Mouse (Mus musculus) c-Kit-positive CD71-positive TER-119-negative erythroid progenitor cells, embryonic 14.5 days (primary cell): ENCODE data around the gene Aox2.

ENCODE experiments used
- DNase-seq: peaks from one replicate; pipeline ENCODE4 v3.0.0-alpha.2; 2013; ENCODE audit warnings: low read depth

Gene Aox2

DNA sequence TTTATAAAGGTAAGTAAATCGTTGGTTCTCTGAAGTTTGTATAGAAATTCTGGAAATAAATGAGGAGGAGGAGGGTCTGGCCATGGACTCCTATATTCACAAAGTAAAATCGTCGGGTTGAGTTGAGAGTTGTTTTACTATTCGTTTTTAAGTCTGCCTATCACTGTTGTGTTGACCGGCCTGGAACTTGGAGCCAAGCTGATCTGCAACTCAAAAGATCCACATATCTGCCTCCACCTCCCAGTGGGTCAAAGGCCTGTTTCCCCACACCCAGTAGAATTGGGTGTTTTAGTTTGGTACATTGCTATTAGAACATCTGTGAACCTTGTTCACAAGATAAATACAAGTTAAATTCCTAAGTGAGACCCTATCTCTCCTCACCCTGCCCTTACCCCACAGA, 125.6 kb downstream of the Aox2 start:
- DNase-seq = no peak

DNA sequence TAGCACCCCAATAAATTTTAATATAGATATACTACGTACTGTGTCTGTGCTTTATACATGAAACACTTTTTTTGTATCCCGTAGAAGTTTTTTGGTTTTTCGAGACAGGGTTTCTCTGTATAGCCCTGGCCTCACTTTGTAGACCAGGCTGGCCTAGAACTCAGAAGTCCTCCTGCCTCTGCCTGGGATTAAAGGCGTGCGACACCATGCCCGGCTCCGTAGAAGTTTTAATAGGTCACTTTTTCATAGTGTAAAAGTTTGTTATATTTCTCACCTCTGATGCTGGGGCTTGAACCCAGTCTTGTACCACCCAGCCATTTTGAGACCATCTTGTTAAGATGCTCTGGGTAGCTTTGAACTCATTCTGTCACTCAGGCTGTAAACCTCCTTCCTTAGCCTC, 129.2 kb downstream of the Aox2 start:
- no peak for DNase-seq

GRCm38 (mm10) chr1:58408141-58408540, 130.0 kb downstream of the Aox2 start:
- DNase-seq = no peak

DNA sequence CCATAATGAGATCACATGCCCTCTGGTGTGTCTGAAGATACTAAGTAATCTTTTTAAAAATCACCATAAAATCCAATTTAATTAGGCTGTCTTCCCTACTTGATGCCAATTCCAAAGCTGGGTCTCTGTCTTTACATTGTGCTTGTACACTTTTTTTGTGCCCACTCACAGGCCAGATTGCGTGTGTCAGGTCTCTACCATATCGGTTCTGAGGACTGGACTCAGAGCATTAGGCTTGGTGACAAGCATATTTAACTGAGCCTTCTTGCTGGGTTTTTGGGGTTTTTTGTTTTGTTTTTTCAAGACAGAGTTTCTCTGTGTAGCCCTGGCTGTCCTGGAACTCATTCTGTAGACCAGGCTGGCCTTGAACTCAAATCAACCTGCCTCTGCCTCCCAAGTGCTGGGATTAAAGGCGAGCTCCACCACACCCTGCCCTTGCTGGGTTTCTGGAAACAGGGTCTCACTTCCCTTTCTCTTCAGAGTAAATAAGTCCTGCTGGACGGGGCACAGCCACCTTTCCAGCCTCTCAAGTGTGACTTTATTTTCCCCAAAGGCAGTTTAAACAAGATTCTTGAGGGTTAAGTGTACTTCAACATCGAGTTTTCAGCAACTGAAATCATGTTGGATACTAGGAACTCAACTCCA, 131.5 kb downstream of the Aox2 start:
- no peak for DNase-seq

GRCm38 (mm10) chr1:58410198-58410588, 132.1 kb downstream of the Aox2 start:
- no peak for DNase-seq

DNA sequence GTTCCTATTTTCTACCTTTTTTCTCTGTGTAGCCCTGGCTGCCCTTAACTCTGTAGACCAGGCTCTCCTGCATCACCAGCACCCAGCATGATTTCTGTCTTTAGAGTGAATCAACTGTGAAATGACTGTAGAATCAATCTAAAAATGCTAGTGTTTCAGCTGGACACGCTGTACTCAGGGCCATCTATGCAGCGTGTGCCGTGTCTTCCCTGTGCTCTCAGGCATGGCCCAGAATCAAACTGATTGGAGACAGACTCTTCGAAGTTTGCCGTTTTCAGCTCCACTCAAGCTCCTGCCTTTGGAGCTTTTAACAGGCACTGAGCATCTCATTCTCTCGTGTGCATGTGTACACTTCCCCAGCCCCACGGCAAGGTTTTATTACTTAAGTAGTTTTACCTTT, 132.7 kb downstream of the Aox2 start:
- DNase-seq = no peak

- no peak for DNase-seq
Observed at GRCm38 (mm10) chr1:58415442-58415841, 137.3 kb downstream of the Aox2 start.

GRCm38 (mm10) chr1:58416048-58416447, 137.9 kb downstream of the Aox2 start:
- no peak for DNase-seq

DNA sequence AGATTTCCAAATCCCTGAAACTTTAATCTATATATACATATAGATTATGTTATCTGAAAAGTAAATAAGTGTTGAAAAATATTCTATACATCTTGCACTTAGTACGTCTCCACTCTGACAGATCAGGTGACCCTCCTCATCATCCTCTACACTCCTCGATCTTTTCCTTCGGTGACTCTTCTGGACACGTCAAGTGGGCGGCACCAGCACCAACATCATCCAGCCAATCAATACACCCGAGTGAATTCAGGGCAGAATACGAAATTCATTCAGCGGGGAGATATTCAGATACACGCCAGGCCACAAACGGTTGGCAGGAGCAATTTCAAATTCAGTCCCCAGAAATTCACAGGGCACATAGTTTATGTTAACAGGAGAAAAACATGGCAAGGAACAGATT, 141.9 kb downstream of the Aox2 start:
- no peak for DNase-seq

DNA sequence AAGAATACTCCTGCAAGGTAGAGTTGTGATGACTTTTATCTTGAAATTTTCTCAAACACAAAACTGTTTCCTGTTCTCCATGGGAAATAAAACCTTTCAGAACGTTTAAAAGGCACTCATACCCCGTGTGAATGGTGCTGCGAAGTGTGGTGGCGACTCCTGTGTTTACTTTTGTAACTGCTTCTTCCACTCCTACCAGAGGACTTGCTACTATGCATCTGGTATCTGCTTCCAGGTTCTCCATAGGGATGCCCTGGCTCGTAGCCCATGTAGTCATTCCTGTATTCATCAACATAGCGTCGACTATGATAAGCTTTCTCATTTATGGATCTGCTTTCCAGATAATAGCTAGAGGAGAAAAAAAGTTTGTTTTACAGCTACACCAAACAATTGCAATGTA, 142.8 kb downstream of the Aox2 start:
- no peak for DNase-seq

- peak; percentile 65 for DNase-seq
Observed at GRCm38 (mm10) chr1:58422879-58423278, 144.8 kb downstream of the Aox2 start.

DNA sequence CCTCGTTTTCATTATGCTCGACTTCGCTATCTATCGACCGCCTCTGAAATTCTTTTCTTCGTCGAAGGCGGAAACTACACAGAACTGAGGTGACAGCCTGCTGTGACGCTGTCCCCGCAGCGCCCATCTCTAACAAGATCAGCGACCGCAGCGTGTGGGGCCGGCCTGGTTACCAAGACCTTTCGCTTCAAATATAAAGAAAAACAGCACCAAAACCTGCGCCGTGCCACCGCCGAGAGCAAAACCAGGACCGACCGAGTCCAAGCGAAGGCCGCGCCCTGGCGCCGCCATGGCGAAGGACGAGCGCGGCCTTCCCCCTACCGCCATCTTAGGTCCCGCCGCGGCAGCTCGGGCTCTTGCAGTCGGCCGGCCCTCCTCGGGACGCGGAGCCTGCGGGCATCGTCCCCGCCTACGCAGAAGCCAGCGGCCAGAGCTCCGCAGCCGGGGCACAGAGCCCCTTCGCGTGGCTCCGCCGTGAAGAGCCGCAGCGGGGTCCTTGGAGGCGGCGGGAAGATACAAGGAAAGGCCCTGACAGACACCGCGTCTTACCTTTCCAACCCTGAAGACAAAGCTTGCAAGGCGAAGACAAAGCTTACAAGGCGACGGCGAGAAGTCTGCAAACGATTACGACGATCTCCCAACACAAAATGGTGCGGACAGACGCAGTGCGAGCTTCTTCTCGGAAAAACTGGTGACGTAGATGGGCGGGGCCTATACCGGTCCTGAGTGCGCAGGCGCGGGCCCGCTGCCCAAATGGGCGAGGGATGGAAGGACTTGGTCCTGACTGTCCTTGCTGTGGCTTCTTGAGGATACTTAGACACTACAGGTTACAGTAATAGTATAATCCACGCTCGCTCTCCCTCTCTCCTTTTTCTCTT, 145.5 kb downstream of the Aox2 start, which contains the start of gene Clk1:
Gene Clk1 (minus strand): TSS at position 696 of the 878 bp plus-strand sequence.
- DNase-seq = peak; percentile 83

GRCm38 (mm10) chr1:58424551-58424950, 146.4 kb downstream of the Aox2 start:
- DNase-seq = no peak
